10 mouse cellular contexts compared by ENCODE assay signal in the genomic region with DNA sequence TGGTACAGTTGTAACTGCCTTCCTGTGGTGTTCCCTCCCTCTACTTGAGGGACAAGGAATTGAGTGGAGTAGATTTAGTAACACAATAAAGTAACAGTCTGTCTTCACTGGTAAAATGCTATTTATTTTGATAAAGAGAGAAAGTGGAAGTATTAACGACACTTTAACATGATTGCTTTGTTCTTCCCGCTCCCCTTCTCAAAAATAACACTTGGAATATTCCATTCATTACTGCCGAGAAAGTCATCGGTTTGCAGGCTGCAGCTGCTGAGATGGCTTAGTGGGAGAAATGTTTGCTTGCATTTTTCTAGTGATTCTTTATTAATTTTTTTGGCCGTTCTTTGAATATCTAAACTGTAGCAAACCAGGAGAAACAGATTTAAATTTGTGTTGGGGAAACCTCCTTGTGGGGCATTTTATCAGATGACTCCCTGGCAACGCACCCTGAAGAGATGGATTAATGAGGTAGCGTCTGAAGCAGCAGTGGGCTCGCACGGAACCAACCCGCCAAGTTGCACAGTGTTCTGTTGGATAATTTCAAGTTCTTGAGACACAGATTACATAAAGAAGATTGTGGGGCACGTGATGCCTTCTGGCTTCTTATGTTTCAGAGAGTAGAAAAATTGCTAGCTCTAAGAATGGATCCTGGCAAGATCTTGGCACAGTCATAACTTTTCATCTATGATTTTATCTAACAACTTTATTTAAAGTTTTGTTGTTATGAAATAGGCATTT. TPM values are rescaled to one million over a fixed set of nuclear protein-coding genes. Genes with fewer than 3 reads are reported as not detected.
DNase-seq lines count a peak whose midpoint lies in the region; ATAC-seq and TF ChIP-seq lines count a peak whose summit lies in the region.
"Had no signal": no experiment of that assay in that cellular context is flagged by ENCODE, and none has a peak within 500 bp of the region (broad histone marks: within the 10 kb centered on the region; RNA-seq: fewer than 3 reads in every experiment).

No protein-coding gene starts in this region.

- H3K9me3 ChIP-seq in hindbrain, embryonic 14.5 days (ENCODE audit: control insufficient read depth, low read length), result no peaks in the 10 kb centered on the region
- no peaks in the 10 kb centered on the region for H3K9me3 ChIP-seq in hindbrain, embryonic 12.5 days (replicated peaks)
- no peaks in the 10 kb centered on the region for H3K9me3 ChIP-seq in embryonic facial prominence, embryonic 15.5 days (replicated peaks)
- H3K9me3 ChIP-seq: limb, embryonic 12.5 days had no signal

- peak overlapping the region; percentile 41 for H3K4me2 ChIP-seq in hindbrain, embryonic 14.5 days (replicated peaks)
- no peak overlapping the region for H3K4me2 ChIP-seq in hindbrain, embryonic 12.5 days (replicated peaks)
- 0 out of 2 replicates have a peak overlapping the region, but pooled peaks have one; percentile 0 for H3K4me2 ChIP-seq in embryonic facial prominence, embryonic 15.5 days (replicated peaks)
- H3K4me2 ChIP-seq: limb, embryonic 12.5 days had no signal

- no peaks in the 10 kb centered on the region for H3K36me3 ChIP-seq in hindbrain, embryonic 14.5 days (replicated peaks; ENCODE audit: control insufficient read depth, insufficient read depth)
- H3K36me3 ChIP-seq in hindbrain, embryonic 12.5 days, result no peaks in the 10 kb centered on the region
- H3K36me3 ChIP-seq in embryonic facial prominence, embryonic 15.5 days, result no peaks in the 10 kb centered on the region
- H3K36me3 ChIP-seq: limb, embryonic 12.5 days had no signal

- no peaks in the 10 kb centered on the region for H3K27me3 ChIP-seq in hindbrain, embryonic 14.5 days (ENCODE audit: control insufficient read depth, insufficient read depth, low read length)
- H3K27me3 ChIP-seq in hindbrain, embryonic 12.5 days, result no peaks in the 10 kb centered on the region
- H3K27me3 ChIP-seq in embryonic facial prominence, embryonic 15.5 days, result no peaks in the 10 kb centered on the region
- H3K27me3 ChIP-seq: limb, embryonic 12.5 days had no signal

- no peak for TF ChIP-seq POLR2A in olfactory bulb, adult 2 months (IDR thresholded peaks at IDR 0.05; ENCODE audit: insufficient read depth, low read depth, low read length)

- ATAC-seq in hindbrain, embryonic 14.5 days (ENCODE audit: low FRiP score), result no peak
- ATAC-seq in hindbrain, embryonic 12.5 days (ENCODE audit: low FRiP score), result no peak
- ATAC-seq in embryonic facial prominence, embryonic 15.5 days (ENCODE audit: insufficient number of reproducible peaks, low FRiP score, low TSS enrichment, low read depth), result no peak

- 53% methylated on average over 11 of the region's 11 CpGs for WGBS in hindbrain, embryonic 14.5 days
- WGBS in hindbrain, embryonic 12.5 days, result 71% methylated on average over 11 of the region's 11 CpGs
- 49% methylated on average over 11 of the region's 11 CpGs for WGBS in embryonic facial prominence, embryonic 15.5 days
- 11% methylated on average over 11 of the region's 11 CpGs for WGBS in olfactory bulb, adult 2 months

- DNase-seq in hindbrain, embryonic 14.5 days (ENCODE audit: low spot score), result no peak
- peak; percentile 10 to 19 for DNase-seq in layer of hippocampus, postnatal 10 days (ENCODE audit: low spot score in 2 of 2)
- DNase-seq in thymus, postnatal 36 days, result no peak
- DNase-seq in urinary bladder, postnatal 10 days (ENCODE audit: low spot score), result no peak
- DNase-seq in thymus, adult 18-20 months, result no peak

- no peak overlapping the region for H3K27ac ChIP-seq in hindbrain, embryonic 14.5 days
- no peak overlapping the region for H3K27ac ChIP-seq in hindbrain, embryonic 12.5 days
- H3K27ac ChIP-seq in embryonic facial prominence, embryonic 15.5 days (replicated peaks), result no peak overlapping the region
- peak overlapping the region; percentile 25; the same call in 1 of the 2 replicates for H3K27ac ChIP-seq in olfactory bulb, adult 2 months (ENCODE audit: insufficient read depth, low read depth, low read length)
- H3K27ac ChIP-seq: limb, embryonic 12.5 days had no signal

- peaks cover 6% of the 10 kb centered on the region for H3K4me1 ChIP-seq in hindbrain, embryonic 14.5 days (replicated peaks; ENCODE audit: control insufficient read depth, insufficient read depth, low read length)
- H3K4me1 ChIP-seq in hindbrain, embryonic 12.5 days, result peaks cover 3% of the 10 kb centered on the region; the same call in 1 of the 2 replicates
- peaks cover 19% of the 10 kb centered on the region for H3K4me1 ChIP-seq in embryonic facial prominence, embryonic 15.5 days
- H3K4me1 ChIP-seq in olfactory bulb, adult 2 months (ENCODE audit: control insufficient read depth, insufficient read depth, low read length), result peaks cover 8% of the 10 kb centered on the region; the same call in 1 of the 2 replicates

- TF ChIP-seq CTCF in olfactory bulb, adult 2 months (IDR thresholded peaks at IDR 0.05; ENCODE audit: insufficient read depth, low read depth, low read length), result no peak

- H3K9ac ChIP-seq in hindbrain, embryonic 14.5 days, result 0 out of 2 replicates have a peak overlapping the region, but pooled peaks have one; percentile 11
- H3K9ac ChIP-seq in hindbrain, embryonic 12.5 days, result no peak overlapping the region
- no peak overlapping the region for H3K9ac ChIP-seq in embryonic facial prominence, embryonic 15.5 days
- H3K9ac ChIP-seq: limb, embryonic 12.5 days had no signal

- H3K4me3 ChIP-seq in hindbrain, embryonic 14.5 days (replicated peaks; ENCODE audit: low read length), result no peak overlapping the region
- H3K4me3 ChIP-seq in hindbrain, embryonic 12.5 days, result no peak overlapping the region
- H3K4me3 ChIP-seq in embryonic facial prominence, embryonic 15.5 days (replicated peaks), result no peak overlapping the region
- H3K4me3 ChIP-seq in olfactory bulb, adult 2 months (ENCODE audit: insufficient read depth, low read depth, low read length), result peak overlapping the region; percentile 41
- H3K4me3 ChIP-seq: limb, embryonic 12.5 days; myocyte had no signal

RNA-seq across cellular contexts. Expression of a gene that starts 32.2 kb away (rescaled TPM):
- 14.4 and 15.0 TPM in 2 replicates for polyA plus RNA-seq in hindbrain, embryonic 14.5 days (2014; fragmentation: Nextera tagmentation; extraction: Ambion mirVana)
- polyA plus RNA-seq in hindbrain, embryonic 12.5 days (2016; fragmentation: Nextera tagmentation; extraction: Ambion mirVana), result 26.9 and 27.9 TPM in 2 replicates
- 30.8 and 32.1 TPM in 2 replicates for polyA plus RNA-seq in embryonic facial prominence, embryonic 15.5 days (2015; fragmentation: Nextera tagmentation; extraction: Ambion mirVana)
- total RNA-seq in layer of hippocampus, postnatal 10 days (2021), result 10 to 100 TPM; 49.9 to 59.7 TPM
- polyA plus RNA-seq in olfactory bulb, adult 2 months (2012; ENCODE audit: insufficient read depth, insufficient read length, low replicate concordance, missing spikeins), result not detected in 2 replicates

Comparison
In these comparisons a context has a peak if more than half of its experiments do, and no peak if none do; other contexts are left out.
1. DNase-seq: peak in layer of hippocampus, postnatal 10 days (2 of 2); none in hindbrain, embryonic 14.5 days (single experiment), thymus, postnatal 36 days (0 of 2), urinary bladder, postnatal 10 days (single experiment) and thymus, adult 18-20 months (0 of 2).